Mouse (Mus musculus) cerebellum, adult 18-20 months (tissue): ENCODE data around the gene Dclk1.

Source experiments
- DNase-seq, 2 experiments: peaks; one replicate each; pipeline ENCODE4 v3.0.0; 2021

Gene Dclk1

DNA sequence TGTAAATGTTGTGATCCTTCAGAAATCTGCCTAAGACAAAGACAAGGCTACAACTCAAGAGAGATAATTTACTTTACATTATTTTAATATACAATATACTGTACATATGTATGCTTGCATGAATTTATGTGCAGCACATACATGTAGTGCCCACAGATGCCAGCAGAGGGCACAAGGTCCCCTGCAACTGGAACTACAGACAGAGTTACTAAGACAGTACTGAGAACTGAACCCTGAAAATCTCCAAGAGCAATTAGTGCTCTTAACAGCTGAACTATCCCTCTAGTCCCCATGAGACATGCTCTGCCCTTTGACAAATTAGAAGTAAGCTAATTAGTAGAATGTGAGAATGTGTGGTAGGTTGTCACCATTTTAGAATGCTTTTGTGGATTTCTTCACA lies 169.4 kb downstream of the Dclk1 start:
- no peak for DNase-seq

DNA sequence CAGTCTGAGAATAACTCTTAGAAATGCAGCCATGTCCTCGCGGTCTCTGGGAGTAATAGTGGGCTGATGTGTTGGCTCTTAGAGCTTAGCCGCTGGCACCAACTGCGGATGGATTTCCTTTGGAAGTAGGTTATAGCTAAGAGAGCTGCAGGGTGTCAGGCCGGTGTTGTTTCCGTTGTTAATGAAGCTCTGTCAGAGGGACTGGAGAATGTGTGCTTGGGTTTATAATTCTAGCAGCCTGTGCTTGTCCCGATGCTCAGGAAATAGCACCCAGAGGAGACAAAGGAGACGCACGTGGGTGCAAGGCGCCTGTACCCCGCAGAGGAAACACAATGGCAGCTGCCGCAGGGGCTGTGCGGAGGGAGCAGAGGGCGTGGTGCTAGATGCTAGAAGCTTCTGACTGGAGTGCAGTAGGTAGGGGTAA lies 173.4 kb downstream of the Dclk1 start:
- DNase-seq, result peak; percentile 33 to 41

DNA sequence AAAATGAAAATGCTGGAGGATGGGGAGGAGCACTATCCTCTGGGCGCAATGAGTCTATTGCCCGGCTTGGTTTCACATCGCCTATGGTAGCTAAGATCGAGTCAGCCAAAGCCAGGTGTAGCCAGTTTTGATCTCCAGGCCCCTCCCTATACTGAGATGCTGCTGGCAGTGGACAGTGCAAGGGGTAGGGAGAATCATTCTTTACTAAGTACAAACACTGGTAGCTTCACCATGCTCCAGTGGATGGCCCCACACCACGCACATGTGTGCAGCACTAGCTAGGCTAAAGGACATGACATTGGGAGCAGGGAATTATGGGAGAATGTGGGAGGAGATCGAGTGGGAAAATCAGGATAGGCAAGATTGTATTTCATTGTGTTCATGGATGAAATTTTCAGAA lies 176.7 kb downstream of the Dclk1 start:
- no peak for DNase-seq

GRCm38 (mm10) chr3:55419334-55419733 lies 177.2 kb downstream of the Dclk1 start:
- DNase-seq, result no peak

DNA sequence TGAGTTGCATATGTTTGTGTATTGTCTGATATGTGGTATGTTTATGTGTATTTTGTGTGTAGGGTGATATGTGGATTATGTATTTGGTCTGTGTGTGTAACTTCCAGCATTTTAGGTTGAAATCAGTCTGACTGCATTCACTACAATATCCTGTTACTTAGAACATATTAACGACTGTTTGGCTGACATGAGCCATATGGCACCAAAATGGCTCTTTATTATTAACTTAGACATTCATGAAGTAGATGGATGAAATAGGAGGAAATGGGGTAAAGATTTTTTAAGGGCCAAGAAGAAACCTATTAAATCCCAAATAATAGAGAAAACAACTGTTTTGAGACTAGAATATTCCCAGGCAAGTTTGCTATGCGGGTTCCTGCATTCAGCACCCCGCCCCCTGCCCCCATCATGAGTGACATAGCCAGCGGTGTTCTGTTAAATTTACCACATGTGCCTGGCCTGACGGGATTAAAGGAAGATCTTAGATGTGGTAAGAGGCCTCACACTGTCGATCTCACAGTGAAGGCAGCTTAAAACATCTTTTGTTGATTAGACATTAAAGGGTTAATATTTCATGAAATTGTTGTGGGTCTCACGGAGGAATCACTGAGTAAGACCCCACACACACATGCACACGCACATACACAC lies 178.4 kb downstream of the Dclk1 start:
- no peak for DNase-seq

GRCm38 (mm10) chr3:55423640-55424397 lies 181.7 kb downstream of the Dclk1 start:
- no peak for DNase-seq

DNA sequence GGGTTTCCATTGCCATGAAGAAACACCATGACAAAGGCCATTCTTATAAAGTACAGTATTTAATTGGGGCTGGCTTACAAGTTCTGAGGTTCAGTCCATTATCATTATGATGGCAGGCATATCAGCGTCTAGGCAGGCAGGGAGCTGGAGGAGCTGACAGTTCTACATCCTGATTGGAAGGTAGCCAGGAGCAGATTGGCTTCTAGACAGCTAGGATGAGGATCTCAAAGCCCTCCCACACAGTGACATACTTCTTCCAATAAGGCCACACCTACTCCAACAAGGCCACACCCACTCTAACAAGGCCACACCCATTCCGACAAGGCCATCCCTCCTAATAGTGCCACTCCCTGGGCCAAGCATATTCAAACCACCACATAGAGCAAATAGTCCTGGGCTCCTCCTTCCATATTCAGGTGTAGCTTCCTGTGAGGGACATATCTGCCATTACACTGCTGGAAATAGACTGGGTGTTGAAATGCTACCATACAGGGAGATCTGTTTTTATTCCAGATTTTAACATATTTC lies 187.9 kb downstream of the Dclk1 start:
- peak in 1 of 2 experiments; percentile 27 for DNase-seq

- no peak for DNase-seq
Observed at GRCm38 (mm10) chr3:55431223-55431622, 189.1 kb downstream of the Dclk1 start.

DNA sequence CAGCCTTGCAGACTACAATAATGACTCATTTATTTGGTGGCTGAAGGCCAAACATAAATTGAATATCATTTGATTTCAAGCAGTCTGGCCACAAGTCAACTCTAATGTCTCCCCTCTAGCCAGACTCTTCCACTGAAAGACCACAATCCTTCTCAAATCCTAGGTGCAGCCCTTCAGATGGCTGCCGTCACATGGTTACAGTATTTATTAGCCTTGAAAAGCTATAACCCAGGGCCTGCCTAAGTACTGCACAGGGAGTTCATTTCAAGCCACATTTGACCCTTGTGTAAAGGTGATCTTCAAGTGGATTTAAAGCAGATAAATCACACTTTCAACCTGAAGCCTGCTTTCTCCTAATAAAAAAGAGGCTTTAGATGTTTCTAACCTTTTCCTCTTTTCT lies 192.1 kb downstream of the Dclk1 start:
- no peak for DNase-seq

DNA sequence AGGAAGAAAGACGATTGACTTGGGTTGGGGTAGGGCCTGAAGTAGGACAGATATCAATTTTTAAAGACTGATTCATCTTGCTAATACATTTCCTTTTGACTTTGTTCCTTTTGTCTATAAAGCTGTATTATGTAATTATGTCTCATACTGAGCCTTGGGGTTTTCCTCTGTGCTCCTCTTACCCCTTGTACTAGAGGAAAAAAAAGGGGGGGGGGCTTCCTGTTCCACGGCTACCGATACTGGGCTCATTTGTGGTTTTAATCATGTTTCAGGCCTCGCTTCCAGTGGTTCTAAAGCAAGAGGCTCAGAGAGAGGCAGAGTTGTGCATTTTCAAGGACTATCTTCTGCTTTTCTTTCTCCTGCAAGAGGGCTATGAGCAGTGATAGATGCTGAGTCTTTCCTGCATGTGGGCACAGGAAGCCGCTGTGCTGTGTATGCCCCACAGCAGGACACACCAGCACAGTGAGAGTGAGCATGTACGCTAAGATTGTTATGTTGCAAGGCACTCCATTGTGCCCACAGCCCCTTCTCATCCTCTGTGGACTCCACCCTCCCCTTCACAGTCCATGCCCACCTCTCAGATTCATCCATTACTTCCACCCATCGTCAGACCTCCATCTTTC lies 196.8 kb downstream of the Dclk1 start:
- DNase-seq, result no peak

DNA sequence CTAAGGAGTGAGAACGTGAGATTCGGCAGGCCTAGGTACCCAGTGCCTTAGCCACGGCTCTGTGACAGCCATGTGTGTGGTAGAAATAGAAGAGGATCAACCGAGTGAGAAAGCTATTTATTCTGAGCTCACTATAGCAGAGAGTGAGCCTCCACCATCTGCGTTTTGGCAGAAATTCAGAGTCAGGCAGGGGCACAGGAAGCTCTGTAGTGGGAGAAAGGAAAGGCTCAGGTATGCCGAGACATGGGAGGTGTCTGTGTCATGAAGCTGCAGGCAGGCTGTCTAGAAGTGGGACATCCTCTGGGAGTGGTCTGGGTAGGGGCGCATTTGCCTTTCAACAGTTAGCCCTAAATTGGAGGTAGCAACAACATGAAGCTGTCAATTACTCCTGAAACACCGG lies 198.2 kb downstream of the Dclk1 start:
- peak; percentile 65 to 71 for DNase-seq

DNA sequence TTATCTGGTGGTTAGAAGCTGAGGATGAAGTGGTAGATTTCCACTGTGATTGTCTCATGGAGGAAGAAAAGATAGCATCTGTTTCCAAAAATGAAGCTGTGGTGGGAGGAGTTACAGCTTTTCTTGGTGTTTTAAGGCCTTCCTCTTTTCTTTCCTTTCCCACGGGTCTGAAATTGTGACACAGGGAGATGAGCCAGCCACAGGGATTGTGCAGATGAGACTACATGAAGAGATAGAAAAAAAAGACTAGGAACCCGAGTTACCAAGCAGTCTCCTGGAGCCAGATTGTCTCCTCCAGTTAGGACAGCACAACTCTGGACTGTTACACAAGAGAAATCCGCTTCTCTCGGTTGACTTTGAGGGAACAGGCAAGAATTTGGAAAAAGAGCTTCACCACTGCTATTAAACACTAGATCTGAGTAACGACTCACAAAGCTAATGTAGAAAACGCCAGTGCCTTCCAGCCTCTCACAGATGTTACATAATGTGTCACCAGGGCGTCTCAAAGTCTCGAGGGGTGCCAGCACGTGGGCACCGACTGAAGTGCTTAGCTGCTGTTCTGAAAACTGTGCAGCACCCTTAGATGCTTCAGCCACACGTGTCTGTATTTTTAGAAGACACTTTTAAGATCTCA lies 200.0 kb downstream of the Dclk1 start:
- DNase-seq, result no peak

GRCm38 (mm10) chr3:55443271-55443670 lies 201.1 kb downstream of the Dclk1 start:
- DNase-seq, result peak in 1 of 2 experiments; percentile 32

DNA sequence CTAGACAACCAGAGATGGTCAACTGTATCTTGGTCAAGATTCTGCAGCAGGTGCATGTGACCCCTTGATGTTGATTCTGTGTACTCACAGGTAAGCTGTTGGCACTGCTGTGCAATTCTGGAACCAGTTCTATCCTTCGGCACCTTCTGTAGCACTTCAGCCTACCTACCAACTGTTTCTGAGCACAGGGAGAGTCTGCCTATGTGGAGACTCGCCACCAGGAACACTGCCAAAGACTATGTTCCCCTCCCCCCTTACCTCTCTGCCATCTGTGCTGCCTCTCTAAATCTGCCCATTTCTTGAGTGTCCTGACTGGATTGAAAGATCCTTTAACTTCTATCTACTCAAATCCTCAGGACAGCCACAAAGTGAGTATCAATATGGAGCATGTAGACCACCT lies 201.6 kb downstream of the Dclk1 start:
- peak; percentile 74 to 79 for DNase-seq

DNA sequence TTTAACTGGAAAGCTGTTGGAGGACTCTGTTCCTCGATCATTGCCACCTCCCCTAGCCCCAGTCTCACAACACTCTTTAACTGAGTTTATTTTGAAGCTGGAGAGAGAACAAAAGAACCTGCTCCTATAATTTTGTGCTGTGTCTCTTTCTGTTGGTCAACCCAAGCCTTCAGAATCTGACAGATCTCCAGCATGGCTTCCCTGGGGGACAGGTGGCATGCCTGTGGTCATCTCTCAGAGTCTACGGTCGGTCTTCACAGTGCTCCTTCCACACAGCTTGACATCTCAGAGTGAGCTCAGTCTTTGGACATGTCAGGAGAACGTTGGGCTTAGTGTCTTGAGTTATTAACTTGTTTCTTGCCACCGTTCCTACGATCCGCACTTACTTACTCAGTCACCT lies 204.5 kb downstream of the Dclk1 start:
- peak in 1 of 2 experiments; percentile 24 for DNase-seq

GRCm38 (mm10) chr3:55447486-55448460 lies 205.6 kb downstream of the Dclk1 start:
- peak; percentile 73 to 82 for DNase-seq

- no peak for DNase-seq
Observed at GRCm38 (mm10) chr3:55449148-55449547, 207.0 kb downstream of the Dclk1 start.

DNA sequence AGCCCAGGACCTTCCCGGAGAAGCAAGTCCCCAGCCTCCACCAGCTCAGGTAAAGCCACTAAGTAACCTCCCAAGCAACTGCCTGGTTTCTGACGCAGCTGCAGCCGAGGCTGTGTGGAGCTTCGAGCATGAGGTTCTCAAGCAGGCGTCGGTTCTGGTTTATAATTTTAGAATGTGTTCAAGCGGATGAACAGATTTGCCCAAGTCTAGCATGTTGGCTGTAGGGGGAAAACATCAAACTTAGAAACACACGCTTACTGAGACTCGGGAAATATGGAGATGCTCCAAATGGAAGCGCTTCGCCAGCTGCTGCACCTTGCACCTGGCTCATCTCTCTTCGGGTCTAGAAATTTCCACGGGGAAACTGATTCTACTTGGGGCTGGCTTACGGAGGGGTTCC lies 208.9 kb downstream of the Dclk1 start:
- no peak for DNase-seq

GRCm38 (mm10) chr3:55451877-55452276 lies 209.7 kb downstream of the Dclk1 start:
- DNase-seq, result no peak

DNA sequence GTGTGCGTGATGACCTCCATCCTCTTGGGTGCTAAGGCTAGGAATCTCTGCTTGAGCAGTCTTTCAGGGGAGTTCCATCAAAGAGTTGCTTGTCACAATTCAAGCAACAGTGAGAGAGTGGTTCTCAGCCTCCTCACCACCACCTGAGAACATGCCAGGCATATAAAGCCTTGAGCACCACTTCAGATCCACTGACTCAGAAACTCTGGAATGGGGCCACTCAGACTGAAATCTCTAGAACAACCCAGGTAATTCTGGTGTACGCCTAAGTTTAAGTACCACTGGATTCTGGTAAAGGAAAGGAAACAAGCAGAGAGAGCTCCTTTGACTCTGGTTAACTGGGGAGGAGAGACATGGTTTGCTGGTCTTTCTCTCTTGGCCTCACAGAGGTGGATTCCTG lies 210.3 kb downstream of the Dclk1 start:
- DNase-seq, result no peak

DNA sequence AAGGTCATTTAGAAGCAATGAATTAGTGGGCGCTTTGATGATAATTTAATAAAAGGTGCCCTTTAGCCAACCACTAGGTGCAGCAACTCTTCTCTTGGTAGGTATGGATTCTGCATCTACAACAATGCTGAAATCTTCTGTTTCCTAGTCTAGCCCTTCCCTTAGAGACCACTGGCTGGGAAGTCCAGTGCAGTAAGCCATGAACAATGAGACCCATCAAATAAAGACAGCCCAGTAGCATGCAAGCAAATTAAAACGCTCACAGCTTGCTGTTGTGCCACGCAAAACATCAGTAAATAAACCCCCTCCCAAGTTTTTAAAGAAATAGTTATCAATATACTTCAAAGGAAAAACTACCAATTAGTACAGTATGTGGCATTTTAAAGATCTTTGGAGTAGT lies 218.9 kb downstream of the Dclk1 start:
- no peak for DNase-seq
